Mouse (Mus musculus): ENCODE measurements at regions not wholly inside any gene's neighbourhood (a gene's known extent, or its start where the extent isn't known, plus 50 kb on each side); places are given as distances from the start of the nearest gene placed in this dataset.

- no peak for TF ChIP-seq NELFE (IDR thresholded peaks at IDR 0.05; ENCODE audit: low read depth, low read length)
- no peak for TF ChIP-seq ZKSCAN1 (IDR thresholded peaks at IDR 0.05; ENCODE audit: low read depth, low read length)
- no peak for TF ChIP-seq TAL1 (IDR thresholded peaks at IDR 0.05; ENCODE audit: low read length)
- TF ChIP-seq TBP (IDR thresholded peaks at IDR 0.05; ENCODE audit: low read depth, low read length), result no peak
- no peak for TF ChIP-seq TCF12 (IDR thresholded peaks at IDR 0.05; ENCODE audit: low read depth, low read length)
- no peak for TF ChIP-seq BHLHE40 (IDR thresholded peaks at IDR 0.05; ENCODE audit: borderline replicate concordance, low read depth, low read length)
- Histone ChIP-seq H3K4me3 (ENCODE audit: control insufficient read depth in 1 of 2, insufficient read depth in 1 of 2, low read depth in 2 of 2, low read length in 2 of 2) (no peak overlapping the region), H3K27ac (ENCODE audit: control insufficient read depth, low read depth, low read length) (no peak overlapping the region), H3K27me3 (ENCODE audit: control insufficient read depth in 1 of 2, insufficient read depth in 2 of 2, low read length in 2 of 2) (no peaks in the 10 kb centered on the region), H3K4me1 (ENCODE audit: control insufficient read depth in 1 of 2, insufficient read depth in 2 of 2, low read length in 2 of 2) (no peaks in the 10 kb centered on the region), H3K36me3 (ENCODE audit: control insufficient read depth in 1 of 2, insufficient read depth in 2 of 2, low read length in 2 of 2) (no peaks in the 10 kb centered on the region), H3K9ac (ENCODE audit: control insufficient read depth, low read depth, low read length, poor library complexity, severe bottlenecking) (no peak overlapping the region), H3K79me2 (ENCODE audit: control insufficient read depth, insufficient read depth, low read length, poor library complexity) (no peaks in the 10 kb centered on the region), H3K9me3 (replicated peaks; ENCODE audit: insufficient read depth, low read length) (no peaks in the 10 kb centered on the region)
- no peak for DNase-seq (ENCODE audit: low read depth, low spot score)
Observed at GRCm38 (mm10) chr4:154726636-154727045, 59.0 kb upstream of the Actrt2 start.

GRCm38 (mm10) chr4:154727945-154728344 lies 60.3 kb upstream of the Actrt2 start:
- TF ChIP-seq POLR2AphosphoS5 (IDR thresholded peaks at IDR 0.05; ENCODE audit: borderline replicate concordance, low read depth, low read length) (no peak), MYB (IDR thresholded peaks at IDR 0.05; ENCODE audit: low read depth, low read length) (no peak), GABPA (IDR thresholded peaks at IDR 0.05; ENCODE audit: low read depth, low read length) (no peak), TCF12 (IDR thresholded peaks at IDR 0.05; ENCODE audit: low read depth, low read length) (no peak), POLR2AphosphoS2 (IDR thresholded peaks at IDR 0.05; ENCODE audit: low read length) (no peak), ZKSCAN1 (IDR thresholded peaks at IDR 0.05; ENCODE audit: low read depth, low read length) (no peak), ZC3H11A (IDR thresholded peaks at IDR 0.05; ENCODE audit: low read depth, low read length) (no peak), E2F4 (IDR thresholded peaks at IDR 0.05; ENCODE audit: borderline replicate concordance, low read depth, low read length) (no peak), RAD21 (IDR thresholded peaks at IDR 0.05; ENCODE audit: low read depth, low read length) (no peak), CHD1 (IDR thresholded peaks at IDR 0.05; ENCODE audit: low read depth, low read length) (no peak), TAL1 (IDR thresholded peaks at IDR 0.05; ENCODE audit: low read length) (no peak), UBTF (IDR thresholded peaks at IDR 0.05; ENCODE audit: borderline replicate concordance, insufficient read depth, low read depth, low read length) (no peak), EP300 (IDR thresholded peaks at IDR 0.05; ENCODE audit: low read depth in 1 of 2, low read length in 2 of 2) (no peak), ELF1 (IDR thresholded peaks at IDR 0.05; ENCODE audit: low read depth, low read length) (no peak), ZMIZ1 (IDR thresholded peaks at IDR 0.05; ENCODE audit: low read depth, low read length) (no peak), NRF1 (IDR thresholded peaks at IDR 0.05; ENCODE audit: insufficient read depth, low read depth, low read length, poor library complexity, severe bottlenecking) (no peak), HCFC1 (IDR thresholded peaks at IDR 0.05; ENCODE audit: low read depth, low read length) (no peak), POLR2A (IDR thresholded peaks at IDR 0.05; ENCODE audit: control insufficient read depth in 1 of 2, insufficient read depth in 1 of 2, low read depth in 1 of 2, low read length in 2 of 2, poor library complexity in 1 of 2) (no peak), MXI1 (IDR thresholded peaks at IDR 0.05; ENCODE audit: low read depth, low read length) (no peak)
- Histone ChIP-seq H3K4me3 (ENCODE audit: control insufficient read depth in 1 of 2, insufficient read depth in 1 of 2, low read depth in 2 of 2, low read length in 2 of 2) (no peak overlapping the region), H3K27ac (ENCODE audit: control insufficient read depth, low read depth, low read length) (no peak overlapping the region)

More at GRCm38 (mm10) chr4:154727945-154728344, 60.3 kb upstream of the Actrt2 start:
- H3K9me3 ChIP-seq (replicated peaks; ENCODE audit: insufficient read depth, low read length), result no peaks in the 10 kb centered on the region
- H3K27me3 ChIP-seq (ENCODE audit: control insufficient read depth in 1 of 2, insufficient read depth in 2 of 2, low read length in 2 of 2), result no peaks in the 10 kb centered on the region
- H3K36me3 ChIP-seq (ENCODE audit: control insufficient read depth in 1 of 2, insufficient read depth in 2 of 2, low read length in 2 of 2), result no peaks in the 10 kb centered on the region
- no peak for DNase-seq (ENCODE audit: low read depth, low spot score)
- no peaks in the 10 kb centered on the region for H3K4me1 ChIP-seq (ENCODE audit: control insufficient read depth in 1 of 2, insufficient read depth in 2 of 2, low read length in 2 of 2)
- H3K9ac ChIP-seq (ENCODE audit: control insufficient read depth, low read depth, low read length, poor library complexity, severe bottlenecking), result no peak overlapping the region
- H3K79me2 ChIP-seq (ENCODE audit: control insufficient read depth, insufficient read depth, low read length, poor library complexity), result no peaks in the 10 kb centered on the region

Data from MEL (cell line).